Mouse (Mus musculus) neural tube, embryonic 14.5 days (tissue): ENCODE data around the gene Prkacb. TPM values are rescaled to one million over a fixed set of nuclear protein-coding genes. Genes with fewer than 3 reads are reported as not detected.

Source experiments
- ATAC-seq: fragments of 200-750 bp; cut with Nextera tagmentation; 2 replicates; pipeline ENCODE4 v1.8.0; 2017; ENCODE audit warnings: low read depth, mild to moderate bottlenecking, moderate TSS enrichment, moderate library complexity
- H3K27ac ChIP-seq: fragments of 300-500 bp; sonication (generic); 2 replicates; pipeline ENCODE4 v1.5.1; 2014; ENCODE audit warnings: low read depth, mild to moderate bottlenecking, control low read depth, low read length, moderate library complexity, mixed read lengths
- H3K27me3 ChIP-seq: fragments of 300-500 bp; sonication (generic); 2 replicates; pipeline ENCODE4 v1.6.1; 2014; ENCODE audit warnings: low read length; ENCODE audit not compliant: control insufficient read depth, insufficient read depth
- H3K36me3 ChIP-seq: fragments of 300-500 bp; sonication (generic); 2 replicates; pipeline ENCODE4 v1.6.1; 2014; ENCODE audit warnings: low read length, mixed read lengths; ENCODE audit not compliant: control insufficient read depth, insufficient read depth
- H3K4me1 ChIP-seq: fragments of 300-500 bp; sonication (generic); 2 replicates; pipeline ENCODE4 v1.6.1; 2014; ENCODE audit warnings: low read length; ENCODE audit not compliant: control insufficient read depth, insufficient read depth
- H3K4me2 ChIP-seq: fragments of 300-500 bp; sonication (generic); 2 replicates; pipeline ENCODE4 v1.6.1; 2014; ENCODE audit warnings: mild to moderate bottlenecking, low read depth, low read length, control low read depth
- H3K4me3 ChIP-seq: fragments of 300-500 bp; sonication (generic); 2 replicates; pipeline ENCODE4 v1.5.1; 2014; ENCODE audit warnings: low read depth, low read length, control low read depth, mixed read lengths
- H3K9ac ChIP-seq: fragments of 300-500 bp; sonication (generic); replicated peaks from 2 replicates; pipeline ENCODE4 v1.6.1; 2014; ENCODE audit warnings: low read depth, mild to moderate bottlenecking, control low read depth, low read length, mixed read lengths
- H3K9me3 ChIP-seq: fragments of 300-500 bp; sonication (generic); 2 replicates; pipeline ENCODE4 v1.6.1; 2016; ENCODE audit warnings: low read length; ENCODE audit not compliant: control insufficient read depth
- WGBS: fragments of 180-500 bp; shearing (Covaris S2); extraction: QIAGEN DNeasy Blood & Tissue Kit; methylation state at CpG from one replicate; pipeline ENCODE4 v1.1.7; 2014; 5-methylcytosine and 5-hydroxymethylcytosine counted together
- polyA plus RNA-seq: library from polyadenylated mRNA; unstranded; fragments of >200 nt; fragmentation: Nextera tagmentation; extraction: Ambion mirVana; gene quantifications from 2 replicates; pipeline ENCODE4 v1.2.1, GENCODE M21; 2014

Gene Prkacb
- polyA plus RNA-seq, 1 experiment from 2014 or later: 234 TPM

GRCm38 (mm10) chr3:146842766-146843165, 30.0 kb upstream of the Prkacb start:
- WGBS: 79% methylated on average over 3 of the region's 3 CpGs
- no peak for ATAC-seq
- Histone ChIP-seq H3K4me2 (no peak overlapping the region), H3K9me3 (no peaks in the 10 kb centered on the region), H3K9ac (no peak overlapping the region), H3K4me3 (no peak overlapping the region), H3K36me3 (no peaks in the 10 kb centered on the region), H3K4me1 (no peaks in the 10 kb centered on the region), H3K27me3 (no peaks in the 10 kb centered on the region), H3K27ac (no peak overlapping the region)

- no peak for ATAC-seq
- no peak overlapping the region for H3K4me3 ChIP-seq
- no peaks in the 10 kb centered on the region; the same call in 1 of the 2 replicates for H3K27me3 ChIP-seq
- H3K36me3 ChIP-seq: no peaks in the 10 kb centered on the region
- no peak overlapping the region for H3K4me2 ChIP-seq
- 85% methylated on average over 4 of the region's 4 CpGs for WGBS
- H3K4me1 ChIP-seq: no peaks in the 10 kb centered on the region
- H3K9ac ChIP-seq: no peak overlapping the region
- H3K27ac ChIP-seq: no peak overlapping the region
- no peaks in the 10 kb centered on the region for H3K9me3 ChIP-seq
Measured at GRCm38 (mm10) chr3:146820718-146821117, 7.9 kb upstream of the Prkacb start.

- Histone ChIP-seq H3K4me1 (peaks cover 19% of the 10 kb centered on the region), H3K27ac (peak overlapping the region; percentile 96), H3K36me3 (no peaks in the 10 kb centered on the region), H3K27me3 (no peaks in the 10 kb centered on the region; the same call in 1 of the 2 replicates), H3K9ac (peak overlapping the region; percentile 90; the same call in 1 of the 2 replicates), H3K4me3 (peak overlapping the region; percentile 98), H3K9me3 (no peaks in the 10 kb centered on the region), H3K4me2 (peak overlapping the region; percentile 83)
- 63% methylated on average over 7 of the region's 7 CpGs for WGBS
- ATAC-seq: no peak
Measured at GRCm38 (mm10) chr3:146813624-146814023, 834 bp upstream of the Prkacb start.

GRCm38 (mm10) chr3:146812041-146812878, 530 bp downstream of the Prkacb start:
- 1% methylated on average over 54 of the region's 60 CpGs for WGBS
- H3K4me1 ChIP-seq: peaks cover 19% of the 10 kb centered on the region
- ATAC-seq: peak; percentile 77

GRCm38 (mm10) chr3:146793554-146794257, 19.1 kb downstream of the Prkacb start:
- Histone ChIP-seq H3K4me2 (no peak overlapping the region), H3K4me3 (no peak overlapping the region), H3K27me3 (no peaks in the 10 kb centered on the region), H3K36me3 (no peaks in the 10 kb centered on the region), H3K27ac (no peak overlapping the region), H3K9ac (no peak overlapping the region), H3K9me3 (no peaks in the 10 kb centered on the region), H3K4me1 (no peaks in the 10 kb centered on the region)
- ATAC-seq: no peak
- 91% methylated on average over 12 of the region's 12 CpGs for WGBS

More at GRCm38 (mm10) chr3:146812041-146812878, 530 bp downstream of the Prkacb start:
- Histone ChIP-seq H3K27me3 (no peaks in the 10 kb centered on the region; the same call in 1 of the 2 replicates), H3K9me3 (no peaks in the 10 kb centered on the region), H3K4me3 (peak overlapping the region; percentile 98), H3K9ac (peak overlapping the region; percentile 90), H3K4me2 (peak overlapping the region; percentile 70), H3K27ac (peak overlapping the region; percentile 96), H3K36me3 (no peaks in the 10 kb centered on the region)

- Histone ChIP-seq H3K36me3 (no peaks in the 10 kb centered on the region), H3K4me3 (no peak overlapping the region), H3K4me2 (no peak overlapping the region), H3K4me1 (no peaks in the 10 kb centered on the region), H3K27me3 (no peaks in the 10 kb centered on the region), H3K9me3 (no peaks in the 10 kb centered on the region), H3K9ac (no peak overlapping the region), H3K27ac (no peak overlapping the region)
- WGBS: 85% methylated on average over 3 of the region's 3 CpGs
- ATAC-seq: no peak
Measured at GRCm38 (mm10) chr3:146792144-146792748, 20.5 kb downstream of the Prkacb start.

- no peak overlapping the region for H3K9ac ChIP-seq
- no peak for ATAC-seq
- no peak overlapping the region for H3K27ac ChIP-seq
- H3K4me3 ChIP-seq: no peak overlapping the region
- H3K4me1 ChIP-seq: peaks cover 3% of the 10 kb centered on the region; the same call in 1 of the 2 replicates
- no peak overlapping the region for H3K4me2 ChIP-seq
- WGBS: 85% methylated on average over 3 of the region's 3 CpGs
- H3K9me3 ChIP-seq: no peaks in the 10 kb centered on the region
- no peaks in the 10 kb centered on the region for H3K27me3 ChIP-seq
- no peaks in the 10 kb centered on the region for H3K36me3 ChIP-seq
Measured at GRCm38 (mm10) chr3:146784233-146784632, 28.6 kb downstream of the Prkacb start.

GRCm38 (mm10) chr3:146783645-146784225, 29.1 kb downstream of the Prkacb start:
- Histone ChIP-seq H3K36me3 (no peaks in the 10 kb centered on the region), H3K27me3 (no peaks in the 10 kb centered on the region), H3K27ac (no peak overlapping the region), H3K4me2 (no peak overlapping the region), H3K4me3 (no peak overlapping the region), H3K9me3 (no peaks in the 10 kb centered on the region), H3K4me1 (peaks cover 3% of the 10 kb centered on the region; the same call in 1 of the 2 replicates), H3K9ac (no peak overlapping the region)
- WGBS: 79% methylated on average over 7 of the region's 7 CpGs
- ATAC-seq: peak; percentile 56; the same call in 1 of the 2 replicates
